Mouse (Mus musculus) erythroblast, embryonic 14.5 days (primary cell): ENCODE measurements around the gene Btbd6.

Experiments used
- GATA1 ChIP-seq: IDR thresholded peaks from 2 replicates; pipeline ENCODE4 v1.6.1; 2012; ENCODE audit warnings: low read length, inconsistent platforms, mixed read lengths
- TAL1 ChIP-seq: IDR thresholded peaks from 3 replicates; pipeline ENCODE4 v1.6.1; 2012; ENCODE audit warnings: low read length, inconsistent platforms, mixed read lengths

DNA sequence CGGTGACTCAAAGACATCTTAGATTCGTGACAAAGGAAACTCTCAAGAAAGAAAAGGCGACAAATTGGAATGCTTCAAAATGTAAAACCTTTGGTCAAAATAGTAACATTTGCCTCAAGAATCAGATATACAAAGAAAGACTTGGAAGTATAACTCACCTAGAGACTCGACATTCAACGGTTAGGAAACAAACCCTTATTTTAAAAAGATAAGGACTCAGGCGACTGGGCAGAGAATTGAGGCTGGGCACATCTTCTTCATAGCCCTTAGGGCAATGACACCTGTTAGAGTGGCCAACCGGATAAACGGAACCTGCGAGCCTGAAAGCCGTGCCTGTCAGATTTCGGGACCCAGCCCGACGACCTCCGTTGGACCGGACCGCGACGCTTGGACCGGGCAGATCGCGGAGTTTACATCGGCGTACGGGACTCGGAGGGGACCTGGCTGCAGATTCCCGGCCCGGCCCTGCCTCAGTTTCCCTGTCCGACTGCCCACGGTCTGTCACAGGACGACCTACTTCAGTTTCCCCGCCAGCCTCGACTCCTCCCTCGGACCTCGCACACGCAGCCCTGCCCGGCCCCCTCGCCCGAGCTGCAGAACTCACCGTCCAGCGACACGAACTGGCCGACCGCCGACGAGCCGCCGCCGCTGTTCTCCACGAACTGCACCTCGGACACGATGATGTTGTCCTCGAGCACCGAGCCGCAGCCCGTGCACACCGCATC, 23.4 kb downstream of the Btbd6 start:
- no peak for TF ChIP-seq GATA1
- no peak for TF ChIP-seq TAL1
